27 mouse cellular contexts compared by ENCODE assay signal in genomic region chr15:98921510-98921909, GRCm38 (mm10). TPM values are rescaled to one million over a fixed set of nuclear protein-coding genes. Genes with fewer than 3 reads are reported as not detected.
"Had no signal": no experiment of that assay in that cellular context is flagged by ENCODE, and none has a peak within 500 bp of the region (broad histone marks: within the 10 kb centered on the region; RNA-seq: fewer than 3 reads in every experiment).

No protein-coding gene starts in this region.

- DNase-seq: liver, postnatal 0 days; lung, adult 2 months; lung, postnatal 14 days; lung, postnatal 36 days; retina, postnatal 1 day; right cerebral cortex, adult 18-20 months; right cerebral cortex, postnatal 25 days; right cerebral cortex, postnatal 4 days; thymus, adult 18-20 months; thymus, postnatal 14 days; thymus, postnatal 36 days had no signal

- H3K36me3 ChIP-seq: liver, embryonic 15.5 days; lung, embryonic 15.5 days; neural tube, embryonic 13.5 days; neural tube, embryonic 15.5 days had no signal

- H3K9me3 ChIP-seq: liver, embryonic 15.5 days; lung, embryonic 15.5 days; megakaryocyte, embryonic 14.5 days; midbrain, embryonic 13.5 days; neural tube, embryonic 13.5 days; neural tube, embryonic 15.5 days had no signal

- H3K4me2 ChIP-seq: liver, embryonic 15.5 days; lung, embryonic 15.5 days; midbrain, embryonic 11.5 days; midbrain, embryonic 13.5 days; neural tube, embryonic 13.5 days; neural tube, embryonic 15.5 days had no signal

- H3K27me3 ChIP-seq: liver, embryonic 15.5 days; lung, embryonic 15.5 days; megakaryocyte, embryonic 14.5 days; midbrain, embryonic 13.5 days; neural tube, embryonic 13.5 days; neural tube, embryonic 15.5 days had no signal

- ATAC-seq: liver, postnatal 0 days; lung, postnatal 0 days; midbrain, embryonic 13.5 days; midbrain, embryonic 16.5 days had no signal

- H3K9ac ChIP-seq: liver, embryonic 15.5 days; liver, postnatal 0 days; lung, embryonic 15.5 days; midbrain, embryonic 13.5 days; neural tube, embryonic 13.5 days; neural tube, embryonic 15.5 days had no signal

- H3K27ac ChIP-seq: liver, embryonic 15.5 days; lung, embryonic 15.5 days; macrophage; midbrain, embryonic 13.5 days; neural tube, embryonic 13.5 days; neural tube, embryonic 15.5 days had no signal

- H3K4me3 ChIP-seq: liver, embryonic 15.5 days; lung, embryonic 15.5 days; megakaryocyte, embryonic 14.5 days; midbrain, embryonic 13.5 days; myocyte; neural tube, embryonic 13.5 days; neural tube, embryonic 15.5 days had no signal

RNA-seq across cellular contexts. Expression of gene Dhh, which starts 23.2 kb away (rescaled TPM):
- total RNA-seq: megakaryocyte progenitor cell, adult 5-6 weeks had no signal
- polyA plus RNA-seq: liver, postnatal 0 days; macrophage had no signal

RNA-seq across cellular contexts. Expression of gene Gm49450, which starts 31.8 kb away (rescaled TPM):
- polyA plus RNA-seq: liver, embryonic 15.5 days; liver, postnatal 0 days; lung, embryonic 15.5 days; lung, postnatal 0 days; midbrain, embryonic 11.5 days; midbrain, embryonic 13.5 days; midbrain, embryonic 16.5 days; neural tube, embryonic 11.5 days; neural tube, embryonic 13.5 days; neural tube, embryonic 15.5 days; stomach, embryonic 14.5 days; stomach, embryonic 16.5 days; thymus, postnatal 0 days had no signal
